ENCODE assay signal across 9 mouse cellular contexts in the genomic region with DNA sequence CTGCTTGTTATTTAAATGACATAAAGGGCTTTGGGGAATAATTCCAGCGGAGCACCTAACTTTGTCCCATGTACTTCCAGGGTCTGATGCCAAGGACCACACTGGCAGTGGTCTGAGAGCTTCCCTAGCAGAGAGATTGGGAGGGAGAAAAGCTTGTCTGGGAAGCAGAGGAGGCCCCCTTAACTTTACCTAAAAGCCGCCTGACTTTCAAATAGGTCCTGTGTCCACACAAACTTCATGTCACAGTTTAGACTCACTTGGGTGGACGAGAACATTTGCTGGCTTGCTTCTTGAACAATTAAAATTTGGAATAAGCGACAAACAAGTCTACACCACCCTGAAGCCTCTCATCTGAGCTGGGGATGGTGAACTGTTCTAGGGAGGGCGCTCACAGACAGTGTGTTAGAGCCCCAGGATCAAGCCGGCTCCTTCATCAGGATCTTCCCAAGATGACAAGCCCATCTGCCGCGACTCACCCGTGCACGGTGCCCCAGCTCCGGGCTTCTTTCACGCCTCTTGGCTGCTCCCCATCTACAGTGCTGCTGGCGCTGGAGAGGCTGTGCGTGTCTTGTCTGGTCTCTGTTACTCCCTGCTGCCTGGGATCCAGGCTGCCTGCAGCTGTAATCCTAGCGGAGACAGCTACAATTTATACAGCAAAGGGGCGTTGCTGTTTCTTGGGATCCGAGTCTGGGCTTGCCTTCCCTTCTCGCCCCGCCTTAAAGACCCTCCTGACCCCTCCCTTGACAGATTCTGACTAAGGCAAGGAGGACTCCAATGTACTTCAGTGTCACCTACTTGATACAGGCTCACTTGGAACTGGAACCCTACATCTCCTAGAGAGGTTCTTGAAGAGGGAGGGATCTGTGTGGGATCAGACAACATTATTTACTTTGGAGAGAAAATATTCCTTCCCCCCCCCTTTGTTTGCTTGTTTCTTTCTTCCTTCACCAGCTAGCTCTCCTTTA. TPM values are rescaled to one million over a fixed set of nuclear protein-coding genes. Genes with fewer than 3 reads are reported as not detected.
DNase-seq lines count a peak whose midpoint lies in the region; ATAC-seq lines count a peak whose summit lies in the region.
"Had no signal": no experiment of that assay in that cellular context is flagged by ENCODE, and none has a peak within 500 bp of the region (broad histone marks: within the 10 kb centered on the region; RNA-seq: fewer than 3 reads in every experiment).

A gene (minus strand): TSS at position 620 of the 965 bp plus-strand sequence.

- no peaks in the 10 kb centered on the region for H3K9me3 ChIP-seq in heart, embryonic 11.5 days (replicated peaks; ENCODE audit: control insufficient read depth, low read length)
- H3K9me3 ChIP-seq in hindbrain, embryonic 14.5 days (ENCODE audit: control insufficient read depth, low read length), result no peaks in the 10 kb centered on the region
- H3K9me3 ChIP-seq in midbrain, embryonic 14.5 days (ENCODE audit: control insufficient read depth, low read length), result no peaks in the 10 kb centered on the region

- 10% methylated on average over 19 of the region's 19 CpGs for whole genome bisulfite sequencing in heart, embryonic 11.5 days (ENCODE audit: insufficient replicate concordance)
- WGBS in hindbrain, embryonic 14.5 days, result 10% methylated on average over 19 of the region's 19 CpGs
- WGBS in midbrain, embryonic 14.5 days, result 7% methylated on average over 19 of the region's 19 CpGs

- H3K4me3 ChIP-seq in heart, embryonic 11.5 days (ENCODE audit: low read depth, low read length), result peak within 1 kb of the TSS; percentile 31
- peak within 1 kb of the TSS; percentile 28 for H3K4me3 ChIP-seq in hindbrain, embryonic 14.5 days (replicated peaks; ENCODE audit: low read length)
- peak within 1 kb of the TSS; percentile 27 for H3K4me3 ChIP-seq in midbrain, embryonic 14.5 days (replicated peaks; ENCODE audit: low read depth, low read length)

- peak within 1 kb of the TSS; percentile 70 for H3K4me2 ChIP-seq in heart, embryonic 11.5 days
- H3K4me2 ChIP-seq in hindbrain, embryonic 14.5 days (replicated peaks), result peak within 1 kb of the TSS; percentile 58
- H3K4me2 ChIP-seq in midbrain, embryonic 14.5 days (ENCODE audit: low read length), result peak within 1 kb of the TSS; percentile 53

- no peak within 1 kb of the TSS for H3K27ac ChIP-seq in heart, embryonic 11.5 days (ENCODE audit: low read depth, low read length)
- H3K27ac ChIP-seq in hindbrain, embryonic 14.5 days, result no peak within 1 kb of the TSS
- H3K27ac ChIP-seq in midbrain, embryonic 14.5 days (replicated peaks; ENCODE audit: low read depth, low read length), result no peak within 1 kb of the TSS

- no peaks in the 10 kb centered on the region for H3K36me3 ChIP-seq in heart, embryonic 11.5 days (ENCODE audit: control insufficient read depth, insufficient read depth, low read length)
- no peaks in the 10 kb centered on the region for H3K36me3 ChIP-seq in hindbrain, embryonic 14.5 days (replicated peaks; ENCODE audit: control insufficient read depth, insufficient read depth)
- no peaks in the 10 kb centered on the region for H3K36me3 ChIP-seq in midbrain, embryonic 14.5 days (ENCODE audit: control insufficient read depth, insufficient read depth, low read length)

- H3K4me1 ChIP-seq in heart, embryonic 11.5 days (ENCODE audit: control insufficient read depth, insufficient read depth, low read length), result no peaks in the 10 kb centered on the region
- no peaks in the 10 kb centered on the region for H3K4me1 ChIP-seq in hindbrain, embryonic 14.5 days (replicated peaks; ENCODE audit: control insufficient read depth, insufficient read depth, low read length)
- no peaks in the 10 kb centered on the region for H3K4me1 ChIP-seq in midbrain, embryonic 14.5 days (ENCODE audit: control insufficient read depth, insufficient read depth, low read length)

- H3K27me3 ChIP-seq in heart, embryonic 11.5 days (ENCODE audit: control insufficient read depth, insufficient read depth, low read length), result no peaks in the 10 kb centered on the region
- H3K27me3 ChIP-seq in hindbrain, embryonic 14.5 days (ENCODE audit: control insufficient read depth, insufficient read depth, low read length), result no peaks in the 10 kb centered on the region
- H3K27me3 ChIP-seq in midbrain, embryonic 14.5 days (ENCODE audit: control insufficient read depth, insufficient read depth, low read length), result no peaks in the 10 kb centered on the region

- peak within 1 kb of the TSS; percentile 65 for H3K9ac ChIP-seq in heart, embryonic 11.5 days (ENCODE audit: low read depth, low read length)
- H3K9ac ChIP-seq in hindbrain, embryonic 14.5 days, result peak within 1 kb of the TSS; percentile 46; the same call in 1 of the 2 replicates
- peak within 1 kb of the TSS; percentile 31; the same call in 1 of the 2 replicates for H3K9ac ChIP-seq in midbrain, embryonic 14.5 days (replicated peaks; ENCODE audit: low read length)

- peak; percentile 65 for ATAC-seq in heart, embryonic 11.5 days (replicated peaks; ENCODE audit: insufficient number of reproducible peaks, low FRiP score, low TSS enrichment)
- peak; percentile 88 for ATAC-seq in hindbrain, embryonic 14.5 days (ENCODE audit: low FRiP score)
- ATAC-seq in midbrain, embryonic 14.5 days (ENCODE audit: low FRiP score, low TSS enrichment), result peak; percentile 71

- no peak for DNase-seq in heart, adult 8-10 months (ENCODE audit: low spot score)
- DNase-seq in ES-CJ7 (ENCODE audit: low read depth, low spot score) (peak; percentile 34), MN1 (ENCODE audit: low spot score) (no peak)
- DNase-seq in embryo, embryonic 9.5 days (ENCODE audit: extremely low spot score), result peak; percentile 48
- DNase-seq in hindbrain, embryonic 14.5 days (ENCODE audit: low spot score), result peak; percentile 49
- DNase-seq in midbrain, embryonic 14.5 days, result peak; percentile 55
- no peak for DNase-seq in ovary, postnatal 10 days (ENCODE audit: low spot score)

RNA-seq across cellular contexts. Expression of the gene that starts here (rescaled TPM):
- 0.10 TPM in 1 of 2 replicates, not detected in the other for polyA plus RNA-seq in heart, embryonic 11.5 days (2014; fragmentation: Nextera tagmentation; extraction: Ambion mirVana)
- total RNA-seq in heart, adult 8-10 months (2022), result not detected
- 0.37 and 0.58 TPM in 2 replicates for polyA plus RNA-seq in hindbrain, embryonic 14.5 days (2014; fragmentation: Nextera tagmentation; extraction: Ambion mirVana)
- not detected in 2 replicates for polyA plus RNA-seq in midbrain, embryonic 14.5 days (2014; fragmentation: Nextera tagmentation; extraction: Ambion mirVana)
- total RNA-seq: MEL had no signal

Comparison
In these comparisons a context has a peak if more than half of its experiments do, and no peak if none do; other contexts are left out.
1. Peak in ATAC-seq, H3K4me3 ChIP-seq, H3K9ac ChIP-seq and H3K4me2 ChIP-seq in heart, embryonic 11.5 days; RNA of the gene not detected or under 1 TPM.
2. Peak in DNase-seq, ATAC-seq, H3K4me3 ChIP-seq, H3K9ac ChIP-seq and H3K4me2 ChIP-seq in hindbrain, embryonic 14.5 days; RNA of the gene not detected or under 1 TPM.
3. Peak in DNase-seq, ATAC-seq, H3K4me3 ChIP-seq, H3K9ac ChIP-seq and H3K4me2 ChIP-seq in midbrain, embryonic 14.5 days; RNA of the gene not detected or under 1 TPM.
4. DNase-seq: peak in ES-CJ7 (single experiment) and embryo, embryonic 9.5 days (single experiment); none in heart, adult 8-10 months (single experiment), MN1 (single experiment) and ovary, postnatal 10 days (single experiment).
5. Peak in every context shown above with its lines, with median percentiles within 50 percentile points of each other: ATAC-seq, H3K4me2 ChIP-seq, H3K4me3 ChIP-seq and H3K9ac ChIP-seq.